Comparison of ENCODE assay signal across 21 mouse cellular contexts in the genomic region with DNA sequence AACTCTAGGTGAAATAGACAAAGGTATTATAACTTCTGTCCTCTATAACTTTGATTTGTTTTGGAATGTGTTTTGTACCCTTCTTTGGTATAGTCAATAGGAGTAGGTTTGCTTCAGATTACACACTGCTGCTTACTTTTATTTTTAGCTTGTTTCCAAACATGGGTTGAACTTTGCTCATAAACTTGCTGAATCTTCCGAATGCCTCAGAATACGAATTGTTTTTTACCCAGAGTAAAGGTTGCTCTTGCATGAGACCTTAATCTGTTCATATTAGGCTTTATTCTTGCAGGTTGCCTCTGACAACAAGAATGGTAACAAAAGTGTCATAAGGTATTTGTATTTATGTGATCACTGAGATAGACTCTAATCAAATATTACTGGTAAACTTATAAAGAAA.
A peak's percentile ranks its signal among the peaks of the same experiment; 100 is the strongest.
DNase-seq lines count a peak whose midpoint lies in the region; ATAC-seq and TF ChIP-seq lines count a peak whose summit lies in the region.
"Had no signal": no experiment of that assay in that cellular context is flagged by ENCODE, and none has a peak within 500 bp of the region (broad histone marks: within the 10 kb centered on the region; RNA-seq: fewer than 3 reads in every experiment).

No protein-coding gene starts in this region.

- DNase-seq in kidney, adult 2 months: peak; percentile 63
- no peak for DNase-seq in kidney, postnatal 10 days
- DNase-seq in kidney, adult 9 months: peak; percentile 49
- peak; percentile 51 for DNase-seq in liver, adult 2 months (ENCODE audit: extremely low read depth, low read depth, low spot score)
- DNase-seq in liver: no peak
- DNase-seq: adrenal gland, adult 2 months; adrenal gland, adult 8-10 months; adrenal gland, postnatal 10 days; adrenal gland, postnatal 14 days; adrenal gland, postnatal 25 days; adrenal gland, postnatal 36 days; B cell, adult 2 months; cerebellum, adult 11 months; cerebellum, adult 11-12 months; cerebellum, adult 18-20 months had no signal

- no peak for TF ChIP-seq POLR2A in kidney, adult 2 months (IDR thresholded peaks at IDR 0.05; ENCODE audit: low read depth, low read length)
- TF ChIP-seq POLR2A in liver, adult 2 months (IDR thresholded peaks at IDR 0.05; ENCODE audit: extremely low read depth, insufficient read depth, low read length): no peak

- WGBS in kidney, adult 2 months: 54% methylated on average over 2 of the region's 2 CpGs
- WGBS in kidney, embryonic 16.5 days: 89% methylated on average over 2 of the region's 2 CpGs
- 32% methylated on average over 2 of the region's 2 CpGs for WGBS in liver, adult 2 months

- no peak overlapping the region for H3K9ac ChIP-seq in kidney, embryonic 16.5 days (replicated peaks; ENCODE audit: low read length)
- no peak overlapping the region for H3K9ac ChIP-seq in liver, adult 2 months (ENCODE audit: low read depth, low read length)

- H3K4me1 ChIP-seq in kidney, adult 2 months (ENCODE audit: control insufficient read depth, insufficient read depth, low read length): no peaks in the 10 kb centered on the region
- H3K4me1 ChIP-seq in kidney, embryonic 16.5 days (ENCODE audit: insufficient read depth, low read length): no peaks in the 10 kb centered on the region
- H3K4me1 ChIP-seq in liver, adult 2 months (ENCODE audit: control insufficient read depth, insufficient read depth, low read length): no peaks in the 10 kb centered on the region; the same call in 1 of the 2 replicates

- H3K79me2 ChIP-seq in liver, adult 2 months (ENCODE audit: control insufficient read depth, insufficient read depth, low read length): no peaks in the 10 kb centered on the region

- H3K4me2 ChIP-seq in kidney, embryonic 16.5 days (replicated peaks; ENCODE audit: low read depth, low read length): no peak overlapping the region

- H3K27ac ChIP-seq in kidney, adult 2 months (ENCODE audit: insufficient read depth, low read depth, low read length): no peak overlapping the region
- H3K27ac ChIP-seq in kidney, embryonic 16.5 days (ENCODE audit: low read length): no peak overlapping the region
- no peak overlapping the region for H3K27ac ChIP-seq in liver, adult 2 months (replicated peaks; ENCODE audit: insufficient read depth, low read depth, low read length)

- no peak for ATAC-seq in kidney, embryonic 16.5 days (ENCODE audit: low FRiP score, low TSS enrichment)
- ATAC-seq: activated CD4-positive, CD25-positive, alpha-beta regulatory T cell, adult 4 months; CD4-positive, CD25-positive, alpha-beta regulatory T cell, adult 4 months; Patski had no signal

- H3K27me3 ChIP-seq in kidney, adult 2 months (replicated peaks; ENCODE audit: control insufficient read depth, insufficient read depth, low read length): no peaks in the 10 kb centered on the region
- no peaks in the 10 kb centered on the region for H3K27me3 ChIP-seq in kidney, embryonic 16.5 days (ENCODE audit: insufficient read depth, low read length)
- no peaks in the 10 kb centered on the region for H3K27me3 ChIP-seq in liver, adult 2 months (ENCODE audit: control insufficient read depth, insufficient read depth, low read length)
- H3K27me3 ChIP-seq: CH12.LX, Patski had no signal

- peaks cover 8% of the 10 kb centered on the region; the same call in 1 of the 2 replicates for H3K9me3 ChIP-seq in kidney, embryonic 16.5 days (ENCODE audit: low read length)

- no peak for TF ChIP-seq CTCF in kidney, adult 2 months (conservative IDR thresholded peaks at IDR 0.05; ENCODE audit: insufficient read depth, insufficient read length, low read depth, low read length)
- no peak for TF ChIP-seq CTCF in liver, adult 2 months (IDR thresholded peaks at IDR 0.05; ENCODE audit: low read depth, low read length)

- no peak overlapping the region for H3K4me3 ChIP-seq in kidney, adult 2 months (ENCODE audit: insufficient read depth, low read depth, low read length)
- H3K4me3 ChIP-seq in kidney, embryonic 16.5 days (ENCODE audit: low read length): no peak overlapping the region
- no peak overlapping the region for H3K4me3 ChIP-seq in liver, adult 2 months (ENCODE audit: insufficient read depth, low read depth, low read length)

- H3K36me3 ChIP-seq in kidney, adult 2 months (ENCODE audit: control insufficient read depth, insufficient read depth, low read length): no peaks in the 10 kb centered on the region
- no peaks in the 10 kb centered on the region for H3K36me3 ChIP-seq in kidney, embryonic 16.5 days (ENCODE audit: insufficient read depth, low read length)
- no peaks in the 10 kb centered on the region for H3K36me3 ChIP-seq in liver, adult 2 months (ENCODE audit: control insufficient read depth, insufficient read depth, low read length)
- H3K36me3 ChIP-seq: G1E had no signal

Comparison
In these comparisons a context has a peak if more than half of its experiments do, and no peak if none do; other contexts are left out.
1. DNase-seq: peak in kidney, adult 2 months (single experiment), kidney, adult 9 months (single experiment) and liver, adult 2 months (single experiment); none in kidney, postnatal 10 days (single experiment) and liver (single experiment).